Mouse (Mus musculus) urinary bladder, postnatal 25 days (tissue): ENCODE measurements around the gene Fam213b.
A peak's percentile ranks its signal among the peaks of the same experiment; 100 is the strongest.

ENCODE experiments used
- DNase-seq: peaks from one replicate; pipeline ENCODE4 v3.0.0; 2022; ENCODE audit warnings: low spot score

Fam213b gene

DNA sequence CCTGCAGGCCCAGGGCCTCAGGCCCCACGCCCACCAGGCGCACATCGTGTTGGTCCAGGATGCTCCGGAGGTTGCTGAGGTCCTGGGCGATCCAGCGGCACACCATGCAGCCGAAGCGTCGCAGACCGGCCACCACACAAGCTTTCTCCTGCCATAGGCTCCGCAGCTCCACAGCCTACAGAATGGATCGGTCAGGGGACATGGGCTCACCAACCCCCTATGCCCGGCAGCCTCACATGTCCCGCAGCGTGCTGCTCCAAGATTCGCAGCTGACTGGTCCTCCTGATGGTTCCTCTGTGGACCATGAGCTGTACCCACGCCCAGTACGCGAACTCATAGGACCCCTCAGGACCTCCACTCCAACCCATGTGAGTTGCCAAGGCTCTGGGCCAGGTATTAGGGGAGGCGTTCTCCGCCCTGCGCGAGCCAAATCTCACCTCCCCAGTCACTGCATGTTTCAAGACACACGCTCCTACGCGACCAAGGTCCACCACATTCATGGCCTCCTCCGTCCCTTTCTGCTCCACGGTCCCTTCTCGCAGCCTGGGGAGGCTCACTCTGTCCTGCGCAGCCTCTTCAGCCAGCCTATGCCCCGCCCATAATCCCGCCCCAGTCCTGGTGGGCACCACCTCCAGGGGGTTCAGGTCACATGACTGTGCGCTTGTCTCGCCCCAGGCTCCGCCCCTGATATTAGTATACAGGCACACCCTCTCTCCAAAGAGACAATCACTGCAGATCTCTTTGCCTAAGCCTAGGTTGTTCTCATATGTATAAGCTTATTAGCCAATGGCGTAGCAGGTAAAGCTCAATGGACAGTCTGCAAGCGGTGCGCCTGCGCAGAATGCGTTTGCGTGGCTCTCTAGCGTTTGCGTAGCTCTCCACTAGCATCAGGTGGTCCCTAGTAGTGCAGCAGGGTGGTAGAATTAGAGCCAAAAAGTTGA is at the start of gene Fam213b:
Gene Fam213b, minus strand, starts transcription at position 630 of the 941 bp plus-strand sequence.
- DNase-seq = peak; percentile 52

DNA sequence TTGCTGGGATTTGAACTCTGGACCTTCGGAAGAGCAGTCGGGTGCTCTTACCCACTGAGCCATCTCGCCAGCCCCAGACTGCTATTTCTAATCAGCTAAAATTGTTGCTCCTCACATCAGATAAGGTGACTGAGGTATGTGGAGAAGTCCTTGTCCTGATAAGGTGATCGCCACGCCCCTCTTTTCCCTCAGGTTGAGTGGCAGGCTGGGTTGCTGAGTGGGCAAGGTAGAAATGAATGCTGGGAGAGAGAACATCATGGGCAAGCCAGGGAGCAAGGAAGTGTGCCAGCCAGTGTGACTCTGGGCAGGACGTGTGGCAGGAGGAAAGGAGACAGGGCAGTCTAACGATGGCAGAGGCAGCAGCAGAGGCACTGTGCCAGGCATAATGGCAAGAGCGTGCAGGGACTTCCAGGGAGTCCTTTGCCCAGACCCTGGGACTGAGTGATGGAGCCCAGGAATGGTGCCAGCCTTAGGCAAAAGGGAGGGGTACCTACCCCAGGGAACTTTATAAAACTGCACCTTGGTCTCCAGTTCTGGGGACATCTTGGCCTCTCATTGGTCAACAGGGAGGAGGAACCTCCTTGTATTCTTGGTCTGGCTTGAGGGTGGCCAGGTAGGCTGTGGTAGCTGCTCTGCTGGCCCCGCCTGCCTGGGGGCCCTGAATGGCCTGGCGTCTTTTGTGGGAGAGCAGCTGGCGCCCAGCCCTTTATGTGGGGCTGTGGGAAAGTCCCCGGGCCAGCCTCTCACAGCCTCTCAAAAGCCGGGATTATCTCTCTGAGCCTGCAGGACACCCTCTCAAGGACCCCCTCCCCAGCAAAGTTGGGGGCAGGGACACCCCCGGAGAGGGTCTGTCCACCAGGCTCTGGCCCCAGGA is 49.4 kb upstream of the Fam213b start:
- DNase-seq = no peak

DNA sequence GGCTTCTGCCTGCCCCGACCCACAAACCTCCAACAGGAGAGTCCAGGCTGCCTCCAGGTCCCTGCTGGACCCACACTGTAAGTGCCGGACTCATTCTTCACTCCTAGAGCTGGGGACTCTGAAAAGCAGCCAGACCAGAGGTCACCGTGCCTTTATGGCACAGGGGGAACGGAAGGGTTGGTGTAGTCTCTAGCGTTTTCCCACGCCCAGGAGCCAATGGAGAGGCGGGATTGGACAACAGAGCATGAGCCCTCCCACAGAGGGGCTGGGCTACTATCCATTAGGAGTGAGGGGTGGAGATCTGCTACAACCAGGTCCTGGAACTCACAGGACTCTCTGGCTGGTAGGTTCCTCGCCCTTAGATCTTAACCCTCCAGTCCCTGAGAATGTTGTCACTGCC is 47.4 kb upstream of the Fam213b start:
- DNase-seq = peak; percentile 49

DNA sequence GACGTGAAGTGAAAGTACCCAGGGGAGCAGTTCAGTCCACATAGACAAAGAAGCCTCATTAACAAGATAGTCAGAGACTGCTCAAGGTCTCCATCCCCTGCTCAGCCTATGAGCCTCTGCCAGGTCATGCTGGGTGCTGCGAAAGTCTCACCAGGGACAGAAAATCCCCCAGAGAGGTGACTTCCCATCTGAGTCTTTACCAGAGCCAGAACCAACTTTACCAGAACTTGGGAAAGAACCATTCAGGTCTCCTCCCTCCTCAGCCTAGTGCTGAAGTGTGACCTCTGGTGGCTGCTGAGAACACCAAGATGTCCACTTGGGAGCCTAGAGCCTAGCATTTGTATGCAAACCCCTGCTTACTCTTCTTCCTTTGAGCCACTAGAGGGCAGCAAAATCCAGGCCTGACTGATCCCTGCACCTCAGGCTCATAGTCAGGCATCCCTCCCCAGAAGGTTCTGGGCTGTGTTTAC is 45.2 kb upstream of the Fam213b start:
- peak; percentile 62 for DNase-seq

DNA sequence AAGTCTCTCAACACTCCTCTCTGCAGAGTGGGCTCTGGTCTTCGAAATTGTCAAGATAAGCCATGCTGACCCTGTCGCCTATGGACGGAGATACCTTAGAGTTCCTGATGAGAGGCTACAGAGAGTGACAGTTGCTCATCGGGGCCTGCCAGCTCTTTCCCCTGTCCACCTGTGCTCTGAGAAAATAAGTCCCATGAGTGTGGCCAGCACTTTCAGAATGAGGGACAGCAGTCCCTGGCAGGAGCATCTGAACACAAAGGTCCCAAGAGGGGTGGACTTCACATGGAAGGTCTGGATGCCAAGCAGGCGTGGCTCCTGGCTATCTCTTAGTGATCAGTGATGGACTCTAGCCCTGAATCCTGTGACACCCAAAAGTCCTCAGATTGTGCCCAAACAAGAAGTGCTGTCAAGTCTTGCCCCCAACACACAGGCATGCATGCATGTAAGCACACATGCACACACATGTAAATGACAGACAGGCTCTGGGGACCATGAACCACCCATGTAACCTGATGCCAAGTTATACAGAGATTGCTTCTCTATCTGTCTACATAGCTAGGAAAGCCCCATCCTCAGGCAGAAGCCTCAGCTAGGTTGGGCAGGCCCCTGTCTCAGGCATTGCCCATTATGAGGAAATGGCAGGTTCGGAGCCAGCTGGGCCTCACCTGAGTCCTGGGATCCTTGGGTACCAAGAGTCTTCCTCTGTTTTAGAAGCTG is 44.5 kb upstream of the Fam213b start:
- no peak for DNase-seq

DNA sequence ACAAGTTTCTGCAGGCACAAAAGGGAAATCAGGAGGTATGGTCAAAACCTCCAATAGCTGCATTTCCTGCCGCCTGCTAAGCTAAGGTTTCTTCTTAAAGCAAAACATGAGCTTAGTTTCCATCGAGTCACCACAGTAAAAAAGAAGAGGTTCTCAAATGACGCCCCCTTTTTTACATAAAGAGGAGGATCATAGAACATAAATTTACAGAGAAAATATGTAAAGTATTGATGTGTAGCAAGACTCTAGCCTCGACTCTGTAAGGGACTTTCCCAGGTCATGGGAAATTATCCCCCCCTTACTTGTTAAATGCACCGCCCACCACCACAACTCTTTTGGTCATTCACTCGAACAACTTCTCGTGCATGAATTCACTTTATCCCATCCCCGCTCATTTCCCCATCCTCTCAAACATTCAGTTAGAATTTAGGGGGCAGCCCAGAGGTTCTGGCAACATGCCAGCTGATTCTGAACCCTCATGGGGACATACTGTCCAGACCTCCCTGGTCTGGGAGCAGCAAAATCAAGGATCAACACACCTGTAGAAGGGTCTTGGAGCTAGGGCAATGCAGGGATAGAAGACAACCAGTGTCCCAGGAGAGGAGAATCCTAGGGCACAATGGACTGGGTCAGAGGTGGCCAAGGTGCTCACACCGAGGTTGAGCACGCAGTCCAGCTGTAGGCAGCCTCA is 43.8 kb upstream of the Fam213b start:
- DNase-seq = no peak

DNA sequence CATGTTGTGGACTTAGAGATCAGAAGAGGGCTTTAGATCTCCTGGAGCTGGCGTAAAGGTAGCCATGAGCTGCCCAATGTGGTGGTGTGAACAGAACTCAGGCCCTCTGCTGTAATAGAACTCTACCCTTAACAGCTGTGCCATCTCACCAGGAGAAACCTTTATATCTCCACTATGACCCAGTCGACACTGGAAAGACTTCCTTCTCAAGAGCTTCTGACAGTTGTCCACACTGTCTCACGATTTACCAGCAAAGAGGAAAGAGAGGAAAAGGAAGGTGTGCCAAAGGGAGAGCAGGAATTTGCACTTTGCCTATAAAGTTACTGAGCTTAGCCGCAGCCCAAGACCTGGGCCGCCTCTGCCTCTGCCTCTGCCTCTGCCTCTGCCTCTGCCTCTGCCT is 42.9 kb upstream of the Fam213b start:
- no peak for DNase-seq

DNA sequence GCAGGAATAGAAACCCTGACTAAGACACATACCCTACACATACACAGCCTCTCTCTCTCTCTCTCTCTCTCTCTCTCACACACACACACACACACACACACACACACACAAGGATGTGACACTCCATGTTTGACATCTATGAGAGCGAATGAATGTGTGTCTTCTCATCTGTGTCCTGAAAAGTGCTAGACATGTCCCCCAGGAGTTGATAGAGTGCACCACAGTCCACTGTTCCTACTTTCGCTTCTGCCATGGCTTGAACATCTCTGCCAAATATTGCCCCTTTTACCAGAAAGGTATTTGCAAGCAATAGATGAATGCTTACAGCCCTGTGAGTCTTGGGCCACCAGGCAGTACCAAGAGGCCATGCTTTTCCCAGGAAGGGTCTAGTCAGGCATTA is 41.2 kb upstream of the Fam213b start:
- no peak for DNase-seq

DNA sequence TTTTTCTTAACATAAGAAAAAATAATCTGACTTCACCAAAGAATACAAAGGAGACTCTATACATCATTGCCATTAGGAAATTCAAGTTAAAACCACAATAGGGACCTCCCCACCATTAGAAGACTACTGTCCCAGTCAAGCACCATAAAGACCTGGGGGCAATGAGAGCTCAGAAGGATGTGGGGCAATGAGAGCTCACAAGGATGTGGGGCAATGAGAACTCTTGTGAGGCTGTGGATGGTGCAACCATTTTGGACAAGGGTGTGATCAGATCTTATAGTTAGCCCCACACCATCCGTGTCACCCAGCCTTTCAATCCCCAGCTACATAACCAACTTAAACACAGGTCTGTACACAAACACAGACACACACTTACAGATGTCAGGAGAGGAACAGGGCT is 38.8 kb upstream of the Fam213b start:
- DNase-seq = no peak

DNA sequence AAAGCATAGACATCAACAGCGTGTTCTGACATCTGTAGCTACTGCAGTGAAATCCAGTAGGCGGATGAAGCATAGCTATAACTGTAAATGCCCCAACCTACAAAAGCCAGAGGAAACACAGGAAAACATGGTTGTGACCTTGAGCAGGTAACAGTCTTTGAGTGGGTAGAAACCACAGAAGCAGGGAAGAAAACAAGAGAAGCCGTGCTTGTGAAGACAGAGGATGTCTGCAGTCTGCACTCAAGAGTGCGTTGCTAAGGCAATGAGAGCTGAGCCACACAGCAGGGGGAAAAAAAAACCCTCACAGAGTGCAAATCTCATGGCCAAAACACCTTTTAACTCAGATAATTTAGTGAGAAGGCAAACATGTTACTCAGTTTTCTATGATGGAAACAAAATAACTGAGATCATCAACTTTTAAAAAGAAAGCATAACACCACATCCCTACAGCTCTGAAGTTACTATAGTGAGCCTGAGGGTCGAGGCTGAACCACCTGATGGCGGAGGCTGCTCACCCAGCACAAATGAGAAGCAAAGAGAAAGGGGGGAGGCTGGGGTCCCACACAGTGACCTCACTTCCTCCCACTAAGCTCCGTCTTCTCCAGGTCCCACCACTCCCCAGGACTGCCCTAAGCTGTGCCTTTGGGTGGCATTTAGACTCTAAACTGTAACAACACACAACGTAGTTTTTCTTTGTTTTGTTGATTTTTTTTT is 37.8 kb upstream of the Fam213b start:
- no peak for DNase-seq

DNA sequence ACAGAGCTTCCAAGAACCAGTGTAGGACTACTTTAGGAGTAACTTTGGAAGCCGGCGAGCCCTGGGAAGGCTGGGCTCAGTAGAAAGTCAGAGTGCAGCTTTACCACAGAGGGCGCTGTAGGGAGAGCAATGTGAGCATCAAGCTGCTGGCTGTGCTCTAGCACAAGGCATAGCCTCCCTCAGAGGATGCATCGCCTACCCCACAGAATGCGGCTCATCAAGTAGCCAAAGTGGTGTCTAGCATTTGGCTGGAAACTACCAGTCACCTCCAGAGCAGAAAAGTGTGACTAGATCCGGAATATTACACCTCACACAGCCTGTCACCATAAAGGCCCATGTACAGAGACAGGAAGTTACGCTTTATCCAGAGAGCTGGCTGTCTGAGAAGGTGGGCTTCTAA is 36.9 kb upstream of the Fam213b start:
- no peak for DNase-seq

DNA sequence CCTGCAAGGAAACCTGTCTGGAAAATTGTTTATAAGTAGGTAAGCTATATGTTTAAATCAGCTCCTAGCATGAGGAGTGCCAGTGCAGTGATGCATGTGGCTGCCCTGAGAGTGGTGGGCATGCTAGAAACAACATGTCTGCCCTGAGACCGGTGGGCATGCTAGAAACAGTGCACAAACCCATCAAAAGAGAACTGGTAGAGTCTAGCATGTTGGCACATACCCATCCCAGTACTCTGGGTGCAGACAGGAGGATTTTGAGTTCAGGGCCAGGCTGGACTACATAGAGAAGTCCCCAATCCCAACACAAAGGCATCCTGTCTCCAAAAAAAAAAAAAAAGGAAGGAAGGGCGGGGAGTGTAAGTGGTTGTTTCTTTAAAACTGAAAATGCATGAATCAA is 35.9 kb upstream of the Fam213b start:
- DNase-seq = no peak

DNA sequence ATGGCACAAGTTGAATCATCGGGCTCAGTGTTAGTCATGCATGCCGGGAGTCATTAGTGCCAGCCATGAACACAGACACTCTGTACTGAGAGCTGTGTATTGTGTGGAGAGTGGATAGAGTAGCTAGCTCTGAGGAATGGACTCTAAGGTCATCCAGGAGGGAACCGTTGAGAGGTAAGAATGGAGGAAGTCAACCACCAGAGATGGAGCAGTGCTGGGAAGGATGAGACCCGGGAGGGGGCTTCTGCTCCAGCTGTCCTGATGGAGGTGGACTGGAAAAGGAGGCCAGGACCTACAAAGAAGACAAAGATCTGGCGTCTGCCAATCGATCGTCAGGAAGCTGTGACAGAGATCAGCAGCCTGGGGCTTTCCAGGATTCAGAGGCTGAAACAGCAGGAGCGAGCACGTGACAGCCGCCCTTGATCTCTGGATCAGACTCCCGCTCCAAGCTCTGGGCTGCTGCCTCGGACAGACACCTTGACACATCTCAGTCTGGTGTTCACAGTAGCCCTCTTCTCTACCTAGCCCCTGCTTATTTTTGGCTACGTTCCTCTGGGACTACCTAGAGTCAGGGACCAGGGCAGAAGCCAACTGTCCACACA is 34.5 kb upstream of the Fam213b start:
- no peak for DNase-seq

DNA sequence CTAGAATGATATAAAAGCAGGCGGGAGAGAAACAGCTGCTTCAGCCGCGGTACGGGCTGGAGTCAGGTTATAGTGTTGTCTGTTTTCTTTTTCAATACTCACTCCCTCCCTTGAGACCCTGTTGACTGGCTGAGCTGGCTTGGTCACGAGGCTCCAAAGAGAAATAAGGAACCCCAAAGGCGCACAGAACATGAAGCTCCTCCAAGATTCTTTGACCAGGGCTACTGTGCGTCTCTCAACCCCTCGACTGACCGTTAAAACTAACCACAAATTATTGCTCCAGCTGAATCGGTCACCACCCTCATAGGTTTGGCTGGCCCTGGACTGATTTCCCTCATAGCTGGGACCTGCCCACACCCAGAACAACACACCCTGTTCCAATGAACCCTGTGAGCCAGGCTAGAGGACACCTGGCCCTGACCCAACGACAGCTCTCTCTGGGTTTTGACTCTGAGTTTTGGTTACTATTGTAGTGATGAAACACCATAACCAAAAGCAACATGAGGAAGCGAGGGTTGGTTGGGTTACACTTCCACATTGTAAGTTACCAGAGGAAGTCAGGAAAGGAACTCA is 30.2 kb upstream of the Fam213b start:
- DNase-seq = no peak

DNA sequence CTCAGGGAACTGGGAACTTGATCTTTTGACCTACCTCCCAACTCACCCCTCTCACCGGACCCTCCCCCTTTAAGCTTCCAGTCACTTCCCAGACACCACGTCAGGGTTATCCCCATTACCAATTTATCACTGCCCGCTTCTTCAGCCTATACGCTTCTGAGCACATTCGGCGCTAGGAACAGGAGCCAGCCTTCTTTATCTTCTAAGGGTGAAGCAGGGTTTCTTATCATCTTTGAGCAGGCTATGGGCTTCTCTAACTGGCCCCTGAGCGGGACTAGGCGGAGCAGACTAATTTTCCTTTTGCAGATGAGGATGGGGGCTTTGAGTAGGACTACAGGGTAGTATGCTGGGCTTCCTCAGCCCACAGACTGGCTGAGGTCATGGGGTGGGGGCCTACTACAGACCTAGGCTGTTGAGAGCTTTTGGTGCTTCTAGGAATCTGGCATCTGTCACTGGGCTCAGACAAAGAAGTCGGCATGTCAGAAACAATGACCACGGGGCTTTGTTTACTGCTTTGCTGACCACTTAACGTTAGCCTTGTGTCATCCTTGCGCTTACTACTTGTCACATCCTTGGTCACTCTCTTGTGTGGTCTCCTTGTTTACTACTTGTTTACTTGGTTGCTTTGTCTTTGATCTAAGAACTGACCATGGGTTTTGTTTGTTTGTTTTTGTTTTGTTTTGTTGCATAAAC is 29.6 kb upstream of the Fam213b start, which contains the start of gene Tnfrsf14:
Gene Tnfrsf14, minus strand, starts transcription at position 169 of the 693 bp plus-strand sequence.
- no peak for DNase-seq

DNA sequence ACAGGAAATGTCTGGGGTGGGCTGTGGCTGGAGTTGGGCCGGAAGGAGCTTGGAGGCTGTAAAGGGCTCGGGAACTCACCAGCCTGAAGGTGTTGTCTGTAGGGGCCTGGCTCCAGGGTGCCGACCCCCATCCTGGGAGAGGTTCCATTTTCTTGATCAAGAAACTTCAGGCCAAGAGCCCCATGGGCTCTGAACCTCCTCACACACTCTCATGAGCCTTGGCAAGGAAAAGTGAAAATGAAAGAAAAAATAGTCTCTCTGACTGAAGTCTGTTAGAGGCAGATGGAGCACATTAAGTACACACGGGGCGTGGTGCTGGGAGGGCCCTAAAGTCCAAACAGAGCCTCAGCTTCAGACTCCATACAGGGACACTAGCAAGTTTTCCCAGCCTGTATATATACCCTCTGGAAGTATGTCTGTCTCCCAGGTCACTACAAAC is 29.0 kb upstream of the Fam213b start:
- no peak for DNase-seq

DNA sequence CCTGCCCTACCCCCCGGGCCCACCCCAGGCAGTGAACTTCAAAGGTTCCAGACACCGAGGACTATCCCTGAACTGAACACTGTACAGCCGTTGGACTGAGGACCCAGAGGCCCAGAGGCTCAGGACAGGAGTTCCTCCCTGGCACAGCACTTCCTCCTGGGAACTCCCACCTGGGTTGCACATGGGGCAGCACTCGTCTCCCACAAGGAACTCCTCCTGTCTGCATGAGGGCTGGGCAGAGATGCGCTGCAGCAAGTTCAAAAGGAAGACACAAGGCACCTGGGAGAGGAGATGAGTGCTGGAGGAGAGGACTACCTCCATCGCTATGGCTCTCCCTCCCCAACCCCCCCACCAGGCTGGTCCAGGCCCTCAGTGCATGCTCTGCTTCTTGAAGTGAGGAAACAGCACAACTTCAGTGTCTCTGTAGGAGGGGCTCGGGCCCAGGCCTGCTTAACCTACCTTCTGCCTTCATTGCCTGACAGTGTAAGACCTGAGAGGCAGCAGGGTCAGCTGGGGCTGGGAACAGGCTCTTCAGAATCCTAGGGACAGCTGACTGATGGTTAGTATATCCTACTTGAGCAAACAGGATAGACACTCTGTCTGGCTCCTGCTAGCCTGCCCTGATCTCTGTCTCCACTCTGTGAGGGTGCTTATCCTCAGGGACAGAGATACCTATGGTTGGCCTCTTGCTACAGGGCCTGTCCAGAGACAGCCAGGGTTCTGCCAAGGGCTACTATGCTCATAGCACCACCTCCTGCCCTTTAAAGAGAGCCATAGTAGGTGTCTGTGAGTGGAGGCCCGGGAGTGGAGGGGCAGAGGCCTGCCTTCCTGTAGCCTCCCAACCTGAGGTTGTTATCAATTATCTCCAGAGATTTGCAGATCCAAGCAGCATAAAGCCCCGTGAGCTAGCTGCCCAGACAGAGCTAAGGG is 28.3 kb upstream of the Fam213b start:
- DNase-seq = no peak

DNA sequence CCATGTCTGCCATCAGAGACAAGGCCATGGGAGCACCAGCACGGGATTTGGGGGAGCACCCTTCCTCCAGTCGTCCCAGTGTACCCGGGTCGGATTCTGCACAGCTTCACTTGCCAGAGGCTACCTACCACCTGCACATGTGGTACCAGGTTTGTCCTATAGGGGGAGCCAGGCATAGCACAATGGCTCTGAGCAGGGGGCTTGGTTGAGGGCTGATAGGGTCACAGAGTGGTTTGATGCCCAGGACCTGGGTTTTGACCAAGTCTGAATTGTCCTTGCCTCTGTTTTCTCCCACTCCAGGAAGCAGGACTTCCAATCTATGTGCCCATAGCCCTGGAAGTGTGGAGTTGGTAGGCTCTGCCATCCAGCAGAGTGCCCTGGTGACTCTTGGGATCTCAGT is 26.5 kb upstream of the Fam213b start:
- DNase-seq = no peak
